Comparison of ENCODE assay signal across 9 mouse cellular contexts in genomic region chr7:4148341-4149208, GRCm38 (mm10). TPM values are rescaled to one million over a fixed set of nuclear protein-coding genes. Genes with fewer than 3 reads are reported as not detected.
A peak's percentile ranks its signal among the peaks of the same experiment; 100 is the strongest.
DNase-seq lines count a peak whose midpoint lies in the region; ATAC-seq and TF ChIP-seq lines count a peak whose summit lies in the region.
"Had no signal": no experiment of that assay in that cellular context is flagged by ENCODE, and none has a peak within 500 bp of the region (broad histone marks: within the 10 kb centered on the region; RNA-seq: fewer than 3 reads in every experiment).

No protein-coding gene starts in this region.

- H3ac ChIP-seq in myocyte (ENCODE audit: control insufficient read depth, insufficient read length): peak overlapping the region; percentile 58

- no peak for ATAC-seq in embryonic facial prominence, embryonic 13.5 days (ENCODE audit: insufficient number of reproducible peaks, insufficient read depth, low FRiP score, low TSS enrichment, low read depth)
- no peak for ATAC-seq in intestine, postnatal 0 days

- H3K9me3 ChIP-seq in embryonic facial prominence, embryonic 13.5 days: no peaks in the 10 kb centered on the region
- no peaks in the 10 kb centered on the region for H3K9me3 ChIP-seq in intestine, postnatal 0 days (ENCODE audit: control insufficient read depth)

- H3K36me3 ChIP-seq in embryonic facial prominence, embryonic 13.5 days: peaks cover 56% of the 10 kb centered on the region
- H3K36me3 ChIP-seq in intestine, postnatal 0 days (ENCODE audit: control insufficient read depth, insufficient read depth): peaks cover 42% of the 10 kb centered on the region
- H3K36me3 ChIP-seq in myocyte (ENCODE audit: control insufficient read depth, insufficient read depth): peaks cover 15% of the 10 kb centered on the region

- peak; percentile 29 to 59 for DNase-seq in kidney, postnatal 36 days
- no peak for DNase-seq in kidney, postnatal 25 days
- peak; percentile 42 for DNase-seq in NIH3T3 (ENCODE audit: low read depth)
- DNase-seq in B cell, adult 2 months: no peak
- no peak for DNase-seq in left cerebral cortex, postnatal 4 days

- H3K27me3 ChIP-seq in embryonic facial prominence, embryonic 13.5 days: peaks cover 11% of the 10 kb centered on the region
- no peaks in the 10 kb centered on the region for H3K27me3 ChIP-seq in intestine, postnatal 0 days (replicated peaks; ENCODE audit: control insufficient read depth, insufficient read depth, low read length)
- no peaks in the 10 kb centered on the region for H3K27me3 ChIP-seq in myocyte (ENCODE audit: control insufficient read depth, insufficient read depth, insufficient read length)

- TF ChIP-seq POLR2A in myocyte (IDR thresholded peaks at IDR 0.05; ENCODE audit: insufficient read length, low read depth): no peak

- H3K4me1 ChIP-seq in embryonic facial prominence, embryonic 13.5 days: peaks cover 29% of the 10 kb centered on the region
- peaks cover 7% of the 10 kb centered on the region for H3K4me1 ChIP-seq in intestine, postnatal 0 days (replicated peaks; ENCODE audit: control insufficient read depth, insufficient read depth, low read length)

- peak overlapping the region; percentile 85 for H3K4me2 ChIP-seq in embryonic facial prominence, embryonic 13.5 days
- H3K4me2 ChIP-seq in intestine, postnatal 0 days (replicated peaks; ENCODE audit: low read depth): peak overlapping the region; percentile 88
- peak overlapping the region; percentile 73 for H3K4me2 ChIP-seq in myocyte (ENCODE audit: low read depth)

- peak overlapping the region; percentile 67 for H3K4me3 ChIP-seq in embryonic facial prominence, embryonic 13.5 days
- H3K4me3 ChIP-seq in intestine, postnatal 0 days (ENCODE audit: low read depth, low read length): peak overlapping the region; percentile 68
- H3K4me3 ChIP-seq in myocyte: peak overlapping the region; percentile 76

- 26% methylated on average over 18 of the region's 18 CpGs for WGBS in embryonic facial prominence, embryonic 13.5 days
- 28% methylated on average over 18 of the region's 18 CpGs for WGBS in intestine, postnatal 0 days

- TF ChIP-seq CTCF in intestine, postnatal 0 days (IDR thresholded peaks at IDR 0.05; ENCODE audit: low read depth): no peak

- peak overlapping the region; percentile 83 for H3K9ac ChIP-seq in embryonic facial prominence, embryonic 13.5 days
- peak overlapping the region; percentile 81 for H3K9ac ChIP-seq in intestine, postnatal 0 days (ENCODE audit: low read depth, low read length)

- H3K79me2 ChIP-seq in myocyte (ENCODE audit: control insufficient read depth, insufficient read depth): no peaks in the 10 kb centered on the region

- intact Hi-C loops in left cerebral cortex, postnatal 4 days (cut with DNase I): loop anchor here (5.0 to 10.0 kb wide), 2 partner anchors 279 to 454 kb away; partner anchors contain the start of genes Mboat7 and Tsen34

- H3K27ac ChIP-seq in embryonic facial prominence, embryonic 13.5 days: peak overlapping the region; percentile 92
- peak overlapping the region; percentile 100 for H3K27ac ChIP-seq in intestine, postnatal 0 days (ENCODE audit: low read depth, low read length)

TF ChIP-seq in myocyte, 11 proteins besides CTCF, POLR2A, EP300 and RAD21:
- no peak for TF ChIP-seq TCF12 (IDR thresholded peaks at IDR 0.05; ENCODE audit: insufficient read depth, poor library complexity, severe bottlenecking)
- peak; percentile 73 for TF ChIP-seq POLR2AphosphoS2 (IDR thresholded peaks at IDR 0.05; ENCODE audit: insufficient read length, low read depth)

RNA-seq across cellular contexts. Expression of gene Leng9, which starts 1.6 kb away (rescaled TPM):
- polyA plus RNA-seq in embryonic facial prominence, embryonic 13.5 days (2015; fragmentation: Nextera tagmentation; extraction: Ambion mirVana): 4.6 and 5.4 TPM in 2 replicates
- 14.1 and 16.0 TPM in 2 replicates for polyA plus RNA-seq in intestine, postnatal 0 days (2015; fragmentation: Nextera tagmentation; extraction: Ambion mirVana)
- 3.2 TPM for polyA plus RNA-seq in myocyte (2012; fragmentation: generic; extraction: Trizol)
- total RNA-seq in left cerebral cortex, postnatal 4 days (2021): 1 to 10 TPM; 5.3 to 5.5 TPM

RNA-seq across cellular contexts. Expression of gene Leng8, which starts 11.7 kb away (rescaled TPM):
- polyA plus RNA-seq in embryonic facial prominence, embryonic 13.5 days (2015; fragmentation: Nextera tagmentation; extraction: Ambion mirVana): 66.7 and 67.8 TPM in 2 replicates
- 13.8 and 15.2 TPM in 2 replicates for polyA plus RNA-seq in intestine, postnatal 0 days (2015; fragmentation: Nextera tagmentation; extraction: Ambion mirVana)
- 33.3 TPM for polyA plus RNA-seq in myocyte (2012; fragmentation: generic; extraction: Trizol)
- total RNA-seq in left cerebral cortex, postnatal 4 days (2021): 100 to 1,000 TPM; 167 to 177 TPM

RNA-seq across cellular contexts. Expression of gene Cdc42ep5, which starts 16.1 kb away (rescaled TPM):
- polyA plus RNA-seq in embryonic facial prominence, embryonic 13.5 days (2015; fragmentation: Nextera tagmentation; extraction: Ambion mirVana): 66.7 and 71.0 TPM in 2 replicates
- polyA plus RNA-seq in intestine, postnatal 0 days (2015; fragmentation: Nextera tagmentation; extraction: Ambion mirVana): 120 and 126 TPM in 2 replicates
- polyA plus RNA-seq in myocyte (2012; fragmentation: generic; extraction: Trizol): 26.5 TPM
- total RNA-seq in left cerebral cortex, postnatal 4 days (2021): 1 to 10 TPM; 3.0 to 4.0 TPM

RNA-seq across cellular contexts. Expression of gene Ttyh1, which starts 29.4 kb away (rescaled TPM):
- 3.7 and 5.9 TPM in 2 replicates for polyA plus RNA-seq in embryonic facial prominence, embryonic 13.5 days (2015; fragmentation: Nextera tagmentation; extraction: Ambion mirVana)
- 2.6 and 3.7 TPM in 2 replicates for polyA plus RNA-seq in intestine, postnatal 0 days (2015; fragmentation: Nextera tagmentation; extraction: Ambion mirVana)
- 0.10 TPM for polyA plus RNA-seq in myocyte (2012; fragmentation: generic; extraction: Trizol)
- total RNA-seq in left cerebral cortex, postnatal 4 days (2021): 100 to 1,000 TPM; 292 to 311 TPM
- total RNA-seq: common myeloid progenitor, adult 5-6 weeks had no signal

Comparison
In these comparisons a context has a peak if more than half of its experiments do, and no peak if none do; other contexts are left out.
1. DNase-seq: peak in kidney, postnatal 36 days (2 of 2) and NIH3T3 (single experiment); none in kidney, postnatal 25 days (0 of 2), B cell, adult 2 months (0 of 2) and left cerebral cortex, postnatal 4 days (single experiment).
2. Peak in every context shown above with its lines, with median percentiles within 50 percentile points of each other: H3K4me2 ChIP-seq and H3K4me3 ChIP-seq.